Mouse (Mus musculus) heart, postnatal 0 days (tissue): ENCODE data around the gene Bicd2.

Source experiments
- CTCF ChIP-seq: IDR thresholded peaks from 2 replicates; pipeline ENCODE4 v1.5.1; 2016; ENCODE audit warnings: antibody characterized with exemption, control low read depth, low read depth
- EP300 ChIP-seq: IDR thresholded peaks from 2 replicates; pipeline ENCODE4 v1.6.1; 2016; ENCODE audit warnings: antibody characterized with exemption, low read depth

- TF ChIP-seq CTCF, result no peak
- no peak for TF ChIP-seq EP300
These were observed 42.6 kb upstream of the Bicd2 start for GRCm38 (mm10) chr13:49298514-49299381.
